Mouse (Mus musculus) hindbrain, postnatal 0 days (tissue): Measurements from ENCODE around the gene Gm21953. TPM values are rescaled to one million over a fixed set of nuclear protein-coding genes. Genes with fewer than 3 reads are reported as not detected.
"Not testable (repeated sequence)": the region's sequence is repeated elsewhere in the genome, so short reads cannot be mapped to it uniquely, and the experiment has no call there.

Experiments
- ATAC-seq: fragments of 200-750 bp; cut with Nextera tagmentation; 2 replicates; pipeline ENCODE4 v1.8.0; 2017; ENCODE audit warnings: mild to moderate bottlenecking, moderate TSS enrichment, moderate library complexity
- DNase-seq: peaks from one replicate; pipeline ENCODE4 v3.0.0-alpha.2; 2015; ENCODE audit warnings: low spot score
- H3K27ac ChIP-seq: fragments of 300-500 bp; sonication (generic); 2 replicates; pipeline ENCODE4 v1.5.1; 2014; ENCODE audit warnings: mild to moderate bottlenecking
- H3K27me3 ChIP-seq: fragments of 300-500 bp; sonication (generic); 2 replicates; pipeline ENCODE4 v1.6.1; 2014; ENCODE audit warnings: low read length, mixed read lengths; ENCODE audit not compliant: insufficient read depth
- H3K36me3 ChIP-seq: fragments of 300-500 bp; sonication (generic); 2 replicates; pipeline ENCODE4 v1.6.1; 2014; ENCODE audit warnings: low read length, mixed read lengths; ENCODE audit not compliant: insufficient read depth
- H3K4me1 ChIP-seq: fragments of 300-500 bp; sonication (generic); 2 replicates; pipeline ENCODE4 v1.6.1; 2014; ENCODE audit warnings: antibody characterized with exemption, low read length, mixed read lengths; ENCODE audit not compliant: insufficient read depth
- H3K4me2 ChIP-seq: fragments of 300-500 bp; sonication (generic); 2 replicates; pipeline ENCODE4 v1.6.1; 2014; ENCODE audit warnings: low read depth, mild to moderate bottlenecking, low read length, moderate library complexity, mixed read lengths
- H3K4me3 ChIP-seq: fragments of 300-500 bp; sonication (generic); 2 replicates; pipeline ENCODE4 v1.5.1; 2014; ENCODE audit warnings: low read length
- H3K9ac ChIP-seq: fragments of 300-500 bp; sonication (generic); replicated peaks from 2 replicates; pipeline ENCODE4 v1.6.1; 2014; ENCODE audit warnings: mild to moderate bottlenecking, low read length, moderate library complexity, mixed read lengths
- H3K9me3 ChIP-seq: fragments of 300-500 bp; sonication (generic); 2 replicates; pipeline ENCODE4 v1.6.1; 2016; ENCODE audit warnings: low read length, mixed read lengths
- WGBS: fragments of 180-500 bp; shearing (Covaris S2); extraction: QIAGEN DNeasy Blood & Tissue Kit; methylation state at CpG from one replicate; pipeline ENCODE4 v1.1.7; 2014; 5-methylcytosine and 5-hydroxymethylcytosine counted together
- polyA plus RNA-seq: library from polyadenylated mRNA; unstranded; fragments of >200 nt; fragmentation: Nextera tagmentation; extraction: Ambion mirVana; gene quantifications from 2 replicates; pipeline ENCODE4 v1.2.1, GENCODE M21; 2015
- total RNA-seq: library from RNA; depleted of rRNA; stranded (reverse); fragments of >200 nt; gene quantifications from 2 replicates; pipeline ENCODE4 v1.2.3, GENCODE M21; 2014; rRNA removed

Gene Gm21953
- total RNA-seq (not detected in 2 replicates), polyA plus RNA-seq (not detected in 2 replicates)

- H3K9ac ChIP-seq, H3K4me2 ChIP-seq, H3K36me3 ChIP-seq, DNase-seq, H3K4me3 ChIP-seq, ATAC-seq, H3K4me1 ChIP-seq, H3K27ac ChIP-seq, H3K27me3 ChIP-seq, H3K9me3 ChIP-seq: not testable (repeated sequence)
- no CpG with 5 or more reads among the region's 18 CpGs for WGBS
These were observed at the start of gene Gm21953 for GRCm38 (mm10) chr4:42293967-42294366. Gene Gm21953 (plus strand): TSS chr4:42294267.

GRCm38 (mm10) chr4:42255467-42255866 lies 38.6 kb upstream of the Gm21953 start, which contains the start of gene Ccl21b:
Gene Ccl21b (plus strand): TSS chr4:42255767.
- not testable (repeated sequence) for ATAC-seq, H3K9ac ChIP-seq, H3K4me1 ChIP-seq

GRCm38 (mm10) chr4:42318034-42318433 lies 24.0 kb downstream of the Gm21953 start, which contains the start of gene Fam205a3:
Gene Fam205a3 (plus strand): TSS chr4:42318334.
- H3K27ac ChIP-seq, ATAC-seq, H3K4me3 ChIP-seq, H3K4me1 ChIP-seq, DNase-seq, H3K27me3 ChIP-seq, H3K9ac ChIP-seq, H3K9me3 ChIP-seq, H3K36me3 ChIP-seq, H3K4me2 ChIP-seq: not testable (repeated sequence)
- no CpG with 5 or more reads among the region's 1 CpGs for WGBS

More at GRCm38 (mm10) chr4:42255467-42255866, 38.6 kb upstream of the Gm21953 start, which contains the start of gene Ccl21b:
- not testable (repeated sequence) for DNase-seq, H3K27me3 ChIP-seq, H3K36me3 ChIP-seq, H3K4me3 ChIP-seq, H3K9me3 ChIP-seq, H3K27ac ChIP-seq, H3K4me2 ChIP-seq
- no CpG with 5 or more reads among the region's 5 CpGs for WGBS

Other genes with a start within 250 kb of the Gm21953 start
- gene Gm3893, start 203.1 kb upstream of the Gm21953 start, total RNA-seq: not detected in 2 replicates
- gene Gm3893, start 203.1 kb upstream of the Gm21953 start, polyA plus RNA-seq: not detected in 2 replicates
- not detected in 2 replicates for gene Gm13304, start 179.4 kb upstream of the Gm21953 start, total RNA-seq
- gene Gm13304, start 179.4 kb upstream of the Gm21953 start, polyA plus RNA-seq: not detected in 2 replicates
- gene Gm13306, start 140.8 kb upstream of the Gm21953 start, total RNA-seq: 1.4 TPM in 1 of 2 replicates, not detected in the other
- gene Gm13306, start 140.8 kb upstream of the Gm21953 start, polyA plus RNA-seq: 5.3 and 8.4 TPM in 2 replicates
- gene Gm13305, start 125.7 kb upstream of the Gm21953 start, total RNA-seq: 1.4 TPM in 1 of 2 replicates, not detected in the other
- gene Gm13305, start 125.7 kb upstream of the Gm21953 start, polyA plus RNA-seq: 0.98 TPM in 1 of 2 replicates, not detected in the other
- not detected in 2 replicates for gene Gm10600, start 53.6 kb upstream of the Gm21953 start, total RNA-seq
- gene Gm10600, start 53.6 kb upstream of the Gm21953 start, polyA plus RNA-seq: not detected in 2 replicates
- gene Ccl21b, start 38.5 kb upstream of the Gm21953 start, total RNA-seq: not detected in 2 replicates
- gene Ccl21b, start 38.5 kb upstream of the Gm21953 start, polyA plus RNA-seq: not detected in 2 replicates
- 1.8 TPM in 1 of 2 replicates, not detected in the other for gene Fam205a3, start 24.1 kb downstream of the Gm21953 start, total RNA-seq
- gene Fam205a3, start 24.1 kb downstream of the Gm21953 start, polyA plus RNA-seq: not detected in 2 replicates
- not detected in 2 replicates for gene Gm21586, start 145.1 kb downstream of the Gm21953 start, total RNA-seq
- not detected in 2 replicates for gene Gm21586, start 145.1 kb downstream of the Gm21953 start, polyA plus RNA-seq
- 0.78 and 1.6 TPM in 2 replicates for gene Gm2163, start 172.5 kb downstream of the Gm21953 start, total RNA-seq
- 0.09 and 0.10 TPM in 2 replicates for gene Gm2163, start 172.5 kb downstream of the Gm21953 start, polyA plus RNA-seq
- 1.8 TPM in 1 of 2 replicates, not detected in the other for gene Fam205a2, start 233.9 kb downstream of the Gm21953 start, total RNA-seq
- gene Fam205a2, start 233.9 kb downstream of the Gm21953 start, polyA plus RNA-seq: not detected in 2 replicates